Mouse (Mus musculus): ENCODE results near the gene Dnase2a.
"Not testable (repeated sequence)": the region's sequence is repeated elsewhere in the genome, so short reads cannot be mapped to it uniquely, and the experiment has no call there.

Gene Dnase2a

GRCm38 (mm10) chr8:84907493-84907892 is 867 bp upstream of the Dnase2a start:
- no peak for DNase-seq (ENCODE audit: low read depth in 2 of 2, low spot score in 2 of 2)

- DNase-seq (ENCODE audit: low read depth in 2 of 2, low spot score in 2 of 2) = not testable (repeated sequence)
These were observed 381 bp upstream of the Dnase2a start for GRCm38 (mm10) chr8:84907979-84908378.

GRCm38 (mm10) chr8:84909162-84909767 is 905 bp downstream of the Dnase2a start:
- DNase-seq (ENCODE audit: low read depth in 2 of 2, low spot score in 2 of 2) = no peak

GRCm38 (mm10) chr8:84909949-84910348 is 1.6 kb downstream of the Dnase2a start:
- no peak for DNase-seq (ENCODE audit: low read depth in 2 of 2, low spot score in 2 of 2)

GRCm38 (mm10) chr8:84910551-84910950 is 2.2 kb downstream of the Dnase2a start:
- no peak for DNase-seq (ENCODE audit: low read depth in 2 of 2, low spot score in 2 of 2)

GRCm38 (mm10) chr8:84911854-84912253 is 3.5 kb downstream of the Dnase2a start:
- DNase-seq (ENCODE audit: low read depth in 2 of 2, low spot score in 2 of 2) = no peak

GRCm38 (mm10) chr8:84912391-84912790 is 4.0 kb downstream of the Dnase2a start:
- no peak for DNase-seq (ENCODE audit: low read depth in 2 of 2, low spot score in 2 of 2)

GRCm38 (mm10) chr8:84912895-84913501 is 4.6 kb downstream of the Dnase2a start:
- DNase-seq (ENCODE audit: low read depth in 2 of 2, low spot score in 2 of 2) = peak; percentile 74 to 78

GRCm38 (mm10) chr8:84913502-84913900 is 5.1 kb downstream of the Dnase2a start:
- no peak for DNase-seq (ENCODE audit: low read depth in 2 of 2, low spot score in 2 of 2)

- peak; percentile 55 to 58 for DNase-seq (ENCODE audit: low read depth in 2 of 2, low spot score in 2 of 2)
These were observed 5.6 kb downstream of the Dnase2a start for GRCm38 (mm10) chr8:84913960-84914359.

- no peak for DNase-seq (ENCODE audit: low read depth in 2 of 2, low spot score in 2 of 2)
These were observed 6.9 kb downstream of the Dnase2a start for GRCm38 (mm10) chr8:84915269-84915668.

- no peak for DNase-seq (ENCODE audit: low read depth in 2 of 2, low spot score in 2 of 2)
These were observed 9.4 kb downstream of the Dnase2a start for GRCm38 (mm10) chr8:84917781-84918180.

GRCm38 (mm10) chr8:84918646-84919045 is 10.3 kb downstream of the Dnase2a start:
- no peak for DNase-seq (ENCODE audit: low read depth in 2 of 2, low spot score in 2 of 2)

- DNase-seq (ENCODE audit: low read depth in 2 of 2, low spot score in 2 of 2) = no peak
These were observed 13.2 kb downstream of the Dnase2a start for GRCm38 (mm10) chr8:84921596-84921995.

GRCm38 (mm10) chr8:84925557-84925956 is 17.2 kb downstream of the Dnase2a start:
- DNase-seq (ENCODE audit: low read depth in 2 of 2, low spot score in 2 of 2) = no peak

GRCm38 (mm10) chr8:84927513-84927912 is 19.2 kb downstream of the Dnase2a start:
- DNase-seq (ENCODE audit: low read depth in 2 of 2, low spot score in 2 of 2) = no peak

GRCm38 (mm10) chr8:84928456-84929306 is 20.3 kb downstream of the Dnase2a start:
- DNase-seq (ENCODE audit: low read depth in 2 of 2, low spot score in 2 of 2) = peak in 1 of 2 experiments; percentile 46

- DNase-seq (ENCODE audit: low read depth in 2 of 2, low spot score in 2 of 2) = no peak
These were observed 22.2 kb downstream of the Dnase2a start for GRCm38 (mm10) chr8:84930582-84930981.

- DNase-seq (ENCODE audit: low read depth in 2 of 2, low spot score in 2 of 2) = no peak
These were observed 25.6 kb downstream of the Dnase2a start for GRCm38 (mm10) chr8:84933767-84934559.

- DNase-seq (ENCODE audit: low read depth in 2 of 2, low spot score in 2 of 2) = no peak
These were observed 26.5 kb downstream of the Dnase2a start for GRCm38 (mm10) chr8:84934860-84935259.

- no peak for DNase-seq (ENCODE audit: low read depth in 2 of 2, low spot score in 2 of 2)
These were observed 27.1 kb downstream of the Dnase2a start for GRCm38 (mm10) chr8:84935489-84935888.
